Mouse (Mus musculus) left cerebral cortex, postnatal 4 days (tissue): ENCODE measurements around the gene Lars2. TPM values are rescaled to one million over a fixed set of nuclear protein-coding genes. Genes with fewer than 3 reads are reported as not detected.
A peak's percentile ranks its signal among the peaks of the same experiment; 100 is the strongest.

Source experiments
- DNase-seq: peaks from one replicate; pipeline ENCODE4 v3.0.0-alpha.2; 2022
- intact Hi-C: fragments of 180-260 bp; cut with DNase I; formaldehyde crosslinking; loops from one replicate; pipeline ENCODE4 v1.15.1; 2025
- total RNA-seq, 2 experiments: library from RNA; stranded (reverse); gene quantifications; 2 replicates each; pipeline ENCODE4 v1.2.3; 2021

The Lars2 gene
- total RNA-seq, 2 experiments from 2014 or later, result 25.3 to 41.7 TPM

DNA sequence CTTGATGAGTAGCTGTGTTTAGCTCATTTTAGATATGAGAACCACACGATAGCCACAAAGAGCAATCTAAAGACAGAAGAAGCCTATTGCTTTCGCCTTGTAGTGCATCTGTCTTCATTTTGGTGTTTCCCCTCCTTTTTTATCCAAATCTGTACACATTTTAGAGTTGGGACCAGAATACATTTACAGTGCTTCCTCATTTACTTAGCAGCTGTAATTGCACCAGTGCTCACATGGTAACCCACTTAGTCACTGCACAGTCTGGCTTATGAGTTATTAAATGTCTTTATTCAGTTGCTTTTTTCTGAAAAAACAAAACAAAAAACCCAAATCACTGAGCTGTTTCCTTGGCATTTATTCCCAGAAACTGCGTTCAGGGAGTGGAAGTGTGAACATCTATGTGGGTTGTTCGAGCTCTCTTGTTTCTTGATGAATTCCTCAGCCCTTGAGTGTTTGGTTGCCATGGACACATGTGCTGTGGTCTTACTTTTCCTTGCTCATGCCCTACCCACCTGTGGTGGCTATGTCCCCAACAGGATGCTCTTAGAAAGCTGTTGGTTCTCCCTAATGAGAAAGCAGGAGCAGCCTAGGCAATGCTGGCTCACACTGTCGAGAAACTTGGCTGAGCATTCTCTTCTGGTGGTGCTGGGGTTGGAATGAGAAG lies 136.6 kb downstream of the Lars2 start:
- DNase-seq, result no peak
- intact Hi-C loops, result no loop called here

DNA sequence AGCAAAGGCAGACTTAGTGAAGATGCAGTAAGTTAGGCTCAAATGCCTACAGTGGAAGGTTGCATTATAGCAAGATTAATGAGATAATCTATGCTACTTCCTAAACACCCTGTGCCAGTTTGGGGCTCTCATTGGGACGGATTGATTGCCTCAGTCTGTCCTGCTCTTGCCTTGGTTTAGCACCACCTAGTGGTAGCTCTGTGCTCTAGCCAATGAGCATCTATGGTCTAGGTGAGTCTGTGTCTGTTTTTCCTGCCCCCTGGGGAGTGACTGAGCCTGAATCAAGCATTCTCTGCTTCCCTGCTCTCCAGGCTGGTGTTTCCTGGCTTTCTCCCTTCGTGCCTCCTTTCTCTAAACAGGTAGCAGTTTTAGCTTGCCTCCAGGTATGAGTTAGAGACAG lies 137.6 kb downstream of the Lars2 start:
- intact Hi-C loops, result no loop called here

GRCm38 (mm10) chr9:123505598-123505997 lies 138.9 kb downstream of the Lars2 start:
- intact Hi-C loops, result loop anchor here (5.0 kb wide), 1 partner anchor 48 kb away; no protein-coding TSS in a partner anchor

More for the DNA sequence above, 137.6 kb downstream of the Lars2 start:
- DNase-seq, result peak; percentile 56

GRCm38 (mm10) chr9:123506270-123507146 lies 139.8 kb downstream of the Lars2 start:
- intact Hi-C loops, result loop anchor here (5.0 kb wide), 1 partner anchor 49 kb away; no protein-coding TSS in a partner anchor
- DNase-seq, result no peak

More at GRCm38 (mm10) chr9:123505598-123505997, 138.9 kb downstream of the Lars2 start:
- DNase-seq, result no peak

- DNase-seq, result no peak
- intact Hi-C loops, result loop anchor here (5.0 kb wide), 1 partner anchor 50 kb away; no protein-coding TSS in a partner anchor
Measured at GRCm38 (mm10) chr9:123507380-123507779, 140.7 kb downstream of the Lars2 start.

DNA sequence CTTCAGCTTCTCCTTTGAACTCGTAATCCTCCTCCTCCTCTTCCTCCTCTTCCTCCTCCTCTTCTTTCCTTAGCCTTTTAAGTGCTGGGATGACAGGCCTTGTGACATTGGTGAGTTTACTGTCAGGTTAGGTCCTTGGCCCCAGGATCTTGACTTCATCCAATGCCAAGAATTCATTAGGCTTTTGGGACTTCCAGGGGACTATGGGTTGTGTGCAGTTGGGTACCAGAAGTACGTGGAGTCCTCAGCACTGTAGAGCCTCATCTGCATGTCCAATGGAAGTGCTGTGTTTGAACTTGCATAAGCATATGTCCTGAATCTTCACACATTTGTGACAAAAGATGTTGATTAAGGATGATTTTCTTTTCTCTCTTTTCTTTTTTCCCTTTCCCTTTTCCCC lies 142.3 kb downstream of the Lars2 start:
- DNase-seq, result no peak
- intact Hi-C loops, result loop anchor here (5.0 kb wide), 1 partner anchor 52 kb away; no protein-coding TSS in a partner anchor

DNA sequence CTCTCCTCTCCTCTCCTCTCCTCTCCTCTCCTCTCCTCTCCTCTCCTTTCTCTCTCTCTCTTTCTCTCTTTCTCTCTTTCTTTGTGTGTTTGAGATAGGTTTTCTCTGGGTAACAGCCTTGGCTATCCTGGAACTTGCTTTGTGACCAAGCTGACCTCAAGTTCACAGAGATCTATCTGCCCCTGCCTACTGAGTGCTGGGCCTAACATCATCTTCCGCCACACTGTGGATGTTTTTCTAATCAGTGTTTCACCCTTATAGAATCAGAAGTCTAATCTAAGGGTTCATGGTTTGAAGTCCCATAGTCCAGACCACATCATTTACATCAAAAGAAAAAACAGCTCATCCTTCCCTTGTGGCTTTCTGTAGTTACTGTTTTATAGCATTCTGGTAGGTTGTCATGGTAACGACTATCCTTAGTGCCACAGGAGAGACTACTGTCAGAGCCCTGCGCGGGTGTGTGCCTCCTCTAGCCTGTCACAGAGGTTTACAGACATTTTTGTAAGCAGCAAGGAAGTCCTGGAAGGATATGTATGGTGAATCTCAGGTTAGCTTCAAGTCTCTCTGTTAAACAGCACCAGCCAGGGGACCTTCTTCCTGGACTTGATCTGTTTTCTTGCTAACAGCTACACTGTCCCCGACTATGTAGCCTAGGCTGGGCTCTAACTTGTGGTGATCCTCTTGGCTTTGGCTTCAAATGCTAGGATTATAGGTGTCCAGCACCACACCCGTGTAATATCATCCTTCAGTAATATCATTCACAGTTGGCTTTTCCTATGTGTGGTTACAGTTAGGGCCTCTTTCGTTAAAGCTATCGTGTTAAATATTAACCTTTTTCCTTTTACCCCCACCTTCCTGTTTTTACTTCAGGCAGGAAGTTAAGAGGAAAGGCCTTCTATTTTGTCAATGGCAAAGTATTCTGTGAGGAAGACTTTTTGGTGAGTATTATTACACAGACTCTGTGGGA lies 143.2 kb downstream of the Lars2 start:
- intact Hi-C loops, result loop anchor here (5.0 kb wide), 1 partner anchor 53 kb away; no protein-coding TSS in a partner anchor

GRCm38 (mm10) chr9:123510926-123511325 lies 144.2 kb downstream of the Lars2 start:
- intact Hi-C loops, result no loop called here
- DNase-seq, result no peak

More for the DNA sequence above, 143.2 kb downstream of the Lars2 start:
- no peak for DNase-seq

Other genes with a start within 250 kb of the Lars2 start
- gene Clec3b, start 216.0 kb upstream of the Lars2 start, total RNA-seq, result 1 to 10 TPM; 7.3 to 8.2 TPM
- under 1 TPM; 0.20 to 0.30 TPM for gene Cdcp1, start 150.9 kb upstream of the Lars2 start, total RNA-seq
- gene Tmem158, start 106.2 kb upstream of the Lars2 start, total RNA-seq, result 100 to 1,000 TPM; 124 to 132 TPM
- 10 to 100 TPM in 1 of 2 experiments, 1 to 10 TPM in 1; 9.5 to 10.2 TPM for gene Limd1, start 111.8 kb downstream of the Lars2 start, total RNA-seq
- gene Sacm1l, start 162.8 kb downstream of the Lars2 start, total RNA-seq, result 10 to 100 TPM; 43.3 to 46.6 TPM